Mouse (Mus musculus) MEL (cell line): ENCODE measurements around the gene Trip13.

Source experiments
- CTCF ChIP-seq, 3 experiments: IDR thresholded peaks in 2 of 3; conservative IDR thresholded peaks in 1 of 3; 2 replicates each; pipeline ENCODE4 v1.5.1; 2011 to 2012; ENCODE audit warnings: low read length in 3 of 3, low read depth in 2 of 3, mild to moderate bottlenecking in 2 of 3, improper control_type of control experiment in 1 of 3, inconsistent platforms in 1 of 3, mixed read lengths in 1 of 3, moderate library complexity in 1 of 3; ENCODE audit not compliant: control insufficient read depth in 1 of 3, insufficient read depth in 1 of 3, poor library complexity in 1 of 3, severe bottlenecking in 1 of 3
- ELF1 ChIP-seq: IDR thresholded peaks from 2 replicates; pipeline ENCODE4 v1.6.1; 2014; ENCODE audit warnings: low read depth, mild to moderate bottlenecking, inconsistent platforms, low read length, improper control_type of control experiment, moderate library complexity
- GATA1 ChIP-seq: IDR thresholded peaks from 2 replicates; pipeline ENCODE4 v1.6.1; 2011; ENCODE audit warnings: low read depth, low read length, improper control_type of control experiment
- MAFK ChIP-seq: IDR thresholded peaks from 2 replicates; pipeline ENCODE4 v1.6.1; 2011; ENCODE audit warnings: low read depth, mild to moderate bottlenecking, low read length, improper control_type of control experiment, borderline replicate concordance
- MAZ ChIP-seq: IDR thresholded peaks from 2 replicates; pipeline ENCODE4 v1.6.1; 2012; ENCODE audit warnings: low read depth, mild to moderate bottlenecking, inconsistent platforms, low read length, improper control_type of control experiment
- MYC ChIP-seq: IDR thresholded peaks from 2 replicates; pipeline ENCODE4 v1.6.1; 2011; ENCODE audit warnings: low read depth, mild to moderate bottlenecking, low read length, improper control_type of control experiment, moderate library complexity
- NELFE ChIP-seq: IDR thresholded peaks from 2 replicates; pipeline ENCODE4 v1.6.1; 2011; ENCODE audit warnings: low read depth, low read length, improper control_type of control experiment
- POLR2AphosphoS5 ChIP-seq: IDR thresholded peaks from 2 replicates; pipeline ENCODE4 v1.6.1; 2012; ENCODE audit warnings: low read depth, borderline replicate concordance, mild to moderate bottlenecking, inconsistent platforms, low read length, moderate library complexity, mixed read lengths
- USF2 ChIP-seq, 2 experiments: IDR thresholded peaks; 2 replicates each; pipeline ENCODE4 v1.6.1; 2011 to 2012; ENCODE audit warnings: improper control_type of control experiment in 2 of 2, low read length in 2 of 2, borderline replicate concordance in 1 of 2, inconsistent platforms in 1 of 2, low read depth in 1 of 2, mild to moderate bottlenecking in 1 of 2; ENCODE audit not compliant: insufficient read depth in 1 of 2

DNA sequence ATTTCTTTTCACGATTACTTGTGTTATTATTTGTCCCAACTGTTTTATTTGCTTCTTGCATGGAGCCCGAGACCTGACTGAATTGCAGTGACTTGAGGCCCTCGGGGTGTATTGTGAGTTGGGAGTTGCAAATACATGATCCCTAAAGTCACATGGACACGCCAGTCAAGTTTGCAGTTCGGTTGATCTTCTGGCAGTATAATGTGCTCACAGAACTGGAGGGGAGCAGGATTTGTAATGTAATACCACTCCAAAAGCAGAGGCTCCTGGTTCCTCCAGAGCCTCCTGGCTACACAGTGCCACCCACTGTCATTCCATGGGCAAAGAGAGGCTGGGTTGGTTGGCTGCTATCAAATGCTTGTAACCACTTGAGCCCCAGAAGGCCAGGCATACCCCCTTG lies 51.0 kb downstream of the Trip13 start:
- TF ChIP-seq ELF1 = no peak
- TF ChIP-seq POLR2AphosphoS5 = no peak
- TF ChIP-seq CTCF (IDR thresholded peaks at IDR 0.05 in 2 of 3, conservative IDR thresholded peaks at IDR 0.05 in 1 of 3; ENCODE audit: control insufficient read depth in 1 of 3, insufficient read depth in 1 of 3, low read depth in 2 of 3, low read length in 3 of 3, poor library complexity in 1 of 3, severe bottlenecking in 1 of 3) = no peak
- TF ChIP-seq GATA1 = no peak
- TF ChIP-seq MYC = no peak
- TF ChIP-seq MAFK = no peak
- TF ChIP-seq MAZ = no peak
- TF ChIP-seq NELFE = no peak
- TF ChIP-seq USF2 (IDR thresholded peaks at IDR 0.05; ENCODE audit: borderline replicate concordance in 1 of 2, insufficient read depth in 1 of 2, low read depth in 1 of 2, low read length in 2 of 2) = no peak
